Mouse (Mus musculus) frontal cortex, postnatal 10 days (tissue): ENCODE data around the gene Slco2a1.

Experiments used
- DNase-seq, 2 experiments: peaks; one replicate each; pipeline ENCODE4 v3.0.0; 2022; ENCODE audit warnings: low spot score in 2 of 2, mixed read lengths in 1 of 2

The Slco2a1 gene

DNA sequence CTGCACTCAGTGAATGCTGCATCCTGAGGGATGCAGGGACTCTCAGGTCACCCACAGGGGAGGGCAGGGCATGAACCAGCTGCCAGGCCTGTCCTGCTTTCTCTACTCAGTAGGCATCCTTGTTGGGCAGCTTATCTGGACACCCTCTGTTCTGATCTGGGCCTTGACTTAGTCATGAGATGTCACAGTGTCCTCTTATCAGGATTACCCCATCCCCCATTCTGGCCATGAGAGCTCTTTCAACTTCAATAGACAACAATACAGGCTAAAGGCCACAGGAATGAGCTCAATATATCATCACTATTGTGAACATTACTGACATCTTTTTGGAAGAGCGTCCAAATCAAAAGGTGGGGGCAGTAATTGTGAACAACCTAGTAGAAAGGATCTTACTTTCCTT is 3.4 kb upstream of the Slco2a1 start:
- DNase-seq, result no peak

DNA sequence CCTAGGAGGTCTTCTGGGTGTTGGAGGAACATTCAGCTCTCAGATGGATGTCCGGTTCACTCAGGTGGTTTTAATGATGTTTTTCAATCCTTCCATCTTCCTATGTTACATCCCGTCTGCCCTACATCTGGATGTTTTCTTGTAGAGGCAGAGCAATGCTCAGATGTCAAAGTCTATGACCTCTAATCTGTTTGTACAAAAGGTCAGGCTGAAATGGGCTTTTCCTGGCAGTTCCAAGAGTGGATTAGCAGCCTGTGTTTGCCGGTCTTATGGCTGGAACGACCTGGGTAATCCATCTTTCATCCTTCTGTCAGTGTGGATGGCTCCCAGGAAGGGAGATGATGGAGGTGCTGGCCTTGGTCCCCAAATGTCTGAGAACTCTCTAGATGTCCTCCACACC is 2.6 kb upstream of the Slco2a1 start:
- no peak for DNase-seq

DNA sequence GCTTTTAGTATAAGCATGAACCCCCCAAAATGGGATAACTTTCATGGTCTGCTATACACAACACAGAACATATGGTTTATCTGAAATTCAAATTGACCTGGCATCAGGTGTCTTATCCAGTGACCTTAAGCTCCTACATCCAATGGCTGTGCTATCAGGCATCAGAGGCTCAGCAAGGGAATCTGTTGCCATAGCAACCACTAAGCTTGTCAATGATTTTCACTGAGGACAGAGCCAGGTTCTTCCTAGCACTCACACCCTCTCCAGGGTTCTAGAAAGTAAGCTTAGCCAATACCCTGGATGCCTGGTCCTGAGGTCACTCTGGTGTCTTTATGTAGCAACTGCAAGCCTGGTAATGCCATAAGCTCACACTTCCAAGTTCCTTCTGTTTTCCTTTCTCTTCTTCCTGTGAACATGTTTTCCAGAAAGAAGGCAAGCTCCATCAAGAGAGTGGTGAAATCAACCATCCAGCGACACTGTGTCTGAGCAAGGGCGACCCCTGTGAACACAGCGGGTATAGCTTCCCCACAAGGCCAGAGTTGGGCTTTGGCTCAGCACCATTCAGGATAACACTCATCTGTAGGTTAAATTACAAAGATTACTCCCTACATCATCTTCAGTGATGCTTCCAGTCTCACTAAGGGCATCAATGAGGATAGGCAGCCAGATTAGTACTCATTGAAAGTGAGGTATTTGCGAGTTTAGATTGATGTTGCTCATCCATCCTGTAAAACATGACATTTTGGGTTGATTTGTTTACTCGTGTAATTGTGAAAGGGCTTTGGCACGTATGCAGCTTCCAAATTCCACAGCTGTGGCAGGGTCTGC is 2.0 kb downstream of the Slco2a1 start:
- DNase-seq, result no peak

DNA sequence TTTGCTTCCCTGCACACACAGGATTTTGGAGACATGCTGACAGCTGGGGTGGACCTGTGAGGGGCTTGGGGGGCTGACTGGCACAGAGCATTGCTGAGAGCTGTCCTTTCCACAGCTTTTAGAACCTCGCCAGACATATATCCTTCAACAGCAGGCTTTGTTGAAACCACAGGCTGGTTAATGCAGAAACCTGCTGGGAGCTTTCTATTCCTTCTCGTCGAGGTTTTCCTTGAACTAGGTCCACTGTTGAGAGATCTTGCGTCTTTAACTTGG is 2.6 kb downstream of the Slco2a1 start:
- no peak for DNase-seq

DNA sequence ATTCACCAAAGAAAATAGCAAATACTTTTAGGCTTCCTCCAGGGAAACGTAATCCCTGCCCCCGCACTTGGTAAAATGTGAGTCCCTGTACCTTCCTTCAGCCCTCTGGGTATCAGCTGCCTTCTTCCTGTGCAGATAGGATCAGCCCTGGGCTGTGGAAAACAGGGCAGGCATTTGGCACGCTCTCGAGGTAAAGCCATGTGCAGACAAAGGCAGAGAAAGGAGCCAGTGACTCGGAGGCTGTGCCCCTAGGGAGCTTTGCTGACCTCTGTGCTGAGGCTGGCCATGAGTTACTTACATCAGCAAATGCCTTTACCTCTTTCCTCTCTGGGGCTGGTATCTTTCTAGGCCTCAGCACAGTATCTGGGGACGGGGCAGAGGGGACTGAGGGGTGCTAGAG is 4.4 kb downstream of the Slco2a1 start:
- no peak for DNase-seq

DNA sequence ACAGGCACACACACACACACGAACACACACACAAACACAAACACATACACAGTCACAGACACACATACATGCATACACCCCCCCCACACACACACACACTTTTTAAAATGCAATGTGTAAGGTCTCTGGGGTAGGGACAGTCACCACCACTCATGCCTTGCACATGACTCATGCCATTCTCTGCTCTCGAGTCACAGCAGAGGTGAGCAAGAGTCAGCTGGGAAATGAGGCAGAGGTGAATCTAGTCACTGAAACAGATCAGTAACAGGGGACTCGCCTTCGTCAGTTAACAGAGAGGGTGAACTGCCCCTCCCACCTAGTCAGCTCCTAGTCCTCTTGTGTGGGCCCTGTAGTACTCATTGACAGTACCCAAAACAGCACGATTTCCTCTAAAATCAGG is 5.3 kb downstream of the Slco2a1 start:
- DNase-seq, result no peak

DNA sequence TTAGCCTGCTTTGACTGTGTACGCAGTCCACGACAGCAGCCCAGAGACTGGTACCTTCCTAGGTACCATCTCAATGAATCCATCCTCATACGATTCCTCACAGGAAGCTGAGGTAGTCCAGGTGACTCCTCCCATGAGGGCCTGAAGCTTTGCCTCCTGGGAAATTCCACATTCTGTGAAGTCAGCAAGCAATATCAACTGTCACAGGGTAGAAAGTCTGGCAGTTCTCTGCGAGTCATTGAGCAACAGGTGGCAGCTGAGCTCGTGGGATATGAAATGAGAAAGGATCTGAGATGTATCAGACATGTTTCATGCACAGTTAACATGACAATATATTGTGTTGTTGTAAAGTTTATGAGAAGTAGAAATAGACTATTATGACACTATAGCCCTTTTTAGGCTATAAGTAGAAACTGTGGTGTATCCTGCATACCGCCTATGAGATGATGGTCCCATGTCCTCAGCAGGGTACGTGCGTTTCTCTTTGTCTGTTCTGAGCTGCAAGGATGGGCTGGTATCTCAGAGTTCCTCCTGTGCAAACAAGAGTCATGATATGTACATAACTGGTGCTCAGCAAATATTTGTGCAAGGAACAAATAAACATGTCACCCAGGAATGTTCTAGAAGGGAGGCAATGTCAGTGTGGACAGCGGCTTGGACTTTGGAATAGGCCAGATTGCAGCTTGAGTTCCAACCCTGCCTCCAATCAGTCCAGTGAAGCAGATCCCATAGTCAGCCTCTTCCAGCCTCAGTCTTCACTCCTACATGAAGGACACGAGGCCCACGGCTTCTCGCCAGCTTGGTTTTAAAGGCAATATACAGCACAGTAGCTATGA is 7.5 kb downstream of the Slco2a1 start:
- no peak for DNase-seq

DNA sequence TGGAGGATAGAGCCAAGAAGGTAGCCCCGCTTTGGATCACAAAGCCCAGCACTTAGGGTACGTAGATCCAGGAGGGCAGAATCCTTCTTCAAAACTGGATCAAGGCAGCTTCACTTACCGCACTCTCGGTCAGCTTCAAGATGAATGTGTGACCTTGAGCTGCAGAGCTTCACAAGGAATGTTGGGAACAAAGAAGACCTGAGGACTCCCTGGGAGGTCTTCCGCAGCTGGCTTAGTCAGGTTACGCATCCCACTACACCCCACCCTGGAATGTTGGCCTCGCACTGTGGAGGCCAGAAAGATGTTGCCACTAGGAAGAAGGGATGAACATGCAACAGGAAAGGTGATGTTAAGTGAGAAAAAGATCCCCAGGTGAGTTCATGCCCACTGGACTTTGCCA is 11.9 kb downstream of the Slco2a1 start:
- no peak for DNase-seq

DNA sequence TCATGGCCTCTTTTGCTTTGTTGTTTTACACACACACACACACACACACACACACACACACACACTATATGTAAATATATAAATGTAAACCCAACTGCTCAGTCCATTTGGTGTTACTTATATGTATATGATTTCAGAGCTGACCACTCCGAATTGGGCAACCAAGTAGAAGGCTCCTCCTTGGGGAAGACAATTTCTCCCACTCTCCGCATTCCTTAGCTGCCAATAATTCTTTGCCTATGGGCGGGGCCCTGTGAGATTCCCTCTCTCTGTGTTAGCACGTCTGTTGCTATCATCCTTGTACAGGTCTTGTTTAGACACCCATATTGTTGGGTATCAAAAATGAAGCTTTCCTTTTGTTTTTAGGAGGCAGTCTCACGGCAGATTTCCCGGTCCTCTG is 15.8 kb downstream of the Slco2a1 start:
- DNase-seq, result no peak

DNA sequence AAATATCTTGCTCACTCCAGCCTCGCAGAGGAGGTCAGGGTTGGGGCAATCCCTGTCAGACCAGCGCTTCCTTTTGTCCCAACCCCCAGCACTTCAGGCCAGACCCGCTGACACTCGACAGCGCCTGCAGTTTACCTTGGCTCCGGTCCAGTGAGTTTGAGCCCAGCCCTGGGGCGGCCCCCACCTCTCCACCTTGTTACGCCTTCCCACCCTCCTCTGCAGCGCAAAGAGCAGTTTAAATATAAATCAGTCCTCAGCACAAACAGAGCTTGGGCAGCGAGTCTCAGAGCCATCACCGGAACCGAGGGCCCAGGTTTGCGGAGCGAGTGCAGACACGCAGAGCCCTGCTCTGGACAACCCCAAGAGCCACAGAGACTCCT is 19.2 kb downstream of the Slco2a1 start:
- DNase-seq, result peak in 1 of 2 experiments; percentile 14

DNA sequence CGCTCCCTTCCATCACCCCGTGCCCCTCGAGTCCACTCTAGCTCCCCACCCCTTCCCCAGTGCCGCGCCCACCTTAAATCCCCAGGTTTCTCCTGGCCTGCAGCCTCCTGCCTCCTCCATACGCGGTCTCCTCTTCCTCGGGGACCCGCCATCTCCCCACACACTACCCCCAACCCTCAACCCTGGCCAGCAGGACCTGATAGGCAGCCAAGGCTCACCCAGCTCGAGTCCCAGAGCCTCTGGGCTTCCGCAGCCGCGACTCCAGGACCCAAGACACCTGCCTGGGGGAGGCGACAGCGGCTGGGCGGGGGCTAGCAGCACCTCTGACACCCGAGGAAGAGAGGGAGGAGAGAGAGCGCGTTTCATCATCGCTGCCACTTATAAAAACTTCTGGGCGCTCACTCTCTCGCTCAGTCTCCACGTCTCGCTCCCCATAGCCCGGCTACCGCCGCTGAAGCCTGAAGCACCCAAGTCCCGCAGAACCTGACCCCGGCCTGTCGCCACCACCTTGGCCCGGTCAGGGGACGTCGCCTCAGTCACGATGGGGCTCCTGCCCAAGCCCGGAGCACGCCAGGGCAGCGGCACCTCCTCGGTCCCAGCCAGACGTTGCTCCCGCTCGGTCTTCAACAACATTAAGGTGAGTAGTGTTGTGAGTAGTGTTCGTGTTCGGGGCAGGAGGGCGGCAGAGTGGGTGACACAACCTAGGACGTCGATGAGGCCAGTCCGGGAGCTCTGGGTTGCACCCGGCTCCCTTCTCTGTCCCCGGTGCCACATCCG is 19.8 kb downstream of the Slco2a1 start:
- no peak for DNase-seq

DNA sequence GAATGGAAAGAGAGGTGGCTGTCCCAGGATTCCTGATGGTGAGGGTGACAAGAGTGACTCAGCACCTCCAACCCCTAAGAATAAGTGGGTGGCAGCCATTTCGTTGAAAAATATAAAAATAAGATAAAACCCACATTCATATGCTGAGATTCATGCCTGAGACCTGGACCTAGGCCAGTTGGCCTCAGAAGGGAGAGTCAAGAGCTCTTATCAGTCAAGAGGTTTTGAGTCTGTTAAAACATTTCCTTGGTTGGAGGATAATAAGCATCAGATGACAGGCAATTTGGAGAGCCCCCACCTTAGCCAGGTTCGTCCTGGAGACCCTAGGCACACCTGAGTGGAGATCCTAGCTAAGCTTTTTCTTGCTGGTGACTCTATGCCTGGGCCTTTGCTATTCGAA is 21.6 kb downstream of the Slco2a1 start:
- no peak for DNase-seq

DNA sequence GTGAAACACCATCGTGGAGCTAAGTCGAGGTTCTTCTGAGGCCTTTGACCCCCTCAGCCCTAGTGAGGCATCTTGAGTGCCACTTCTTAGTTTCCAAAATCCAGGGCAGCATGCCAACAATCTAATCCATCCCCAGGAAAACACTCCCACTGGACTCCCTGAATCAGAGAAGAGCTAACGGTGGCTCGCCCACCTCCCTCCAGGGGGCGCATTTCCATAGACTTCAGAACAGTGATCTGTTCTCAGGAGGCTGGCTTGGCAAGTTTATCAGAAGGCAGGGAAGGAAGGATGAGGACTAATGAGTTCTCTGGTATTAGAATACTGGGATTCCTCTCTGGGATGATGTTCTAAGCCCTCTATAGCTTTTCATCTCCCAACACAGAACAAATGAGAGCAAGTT is 24.9 kb downstream of the Slco2a1 start:
- DNase-seq, result peak; percentile 17 to 26

DNA sequence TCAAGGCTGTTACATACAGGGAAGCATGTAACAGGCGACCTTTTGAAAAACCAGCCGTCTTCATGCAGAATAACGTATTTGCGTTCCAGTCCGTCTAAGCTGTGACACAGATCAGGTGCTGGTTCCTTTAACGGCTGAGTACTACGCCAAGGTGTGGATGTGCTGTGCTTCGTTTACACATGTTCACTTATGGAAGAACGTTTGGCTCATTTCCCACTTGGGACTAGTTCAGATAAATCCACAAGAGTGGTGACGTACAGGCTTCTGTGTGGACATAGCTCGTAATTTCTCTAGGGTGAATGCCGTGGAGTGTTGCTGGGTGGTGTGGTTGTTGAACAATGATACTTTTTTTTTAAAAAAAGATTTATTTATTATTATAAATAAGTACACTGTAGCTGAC is 26.2 kb downstream of the Slco2a1 start:
- DNase-seq, result no peak

DNA sequence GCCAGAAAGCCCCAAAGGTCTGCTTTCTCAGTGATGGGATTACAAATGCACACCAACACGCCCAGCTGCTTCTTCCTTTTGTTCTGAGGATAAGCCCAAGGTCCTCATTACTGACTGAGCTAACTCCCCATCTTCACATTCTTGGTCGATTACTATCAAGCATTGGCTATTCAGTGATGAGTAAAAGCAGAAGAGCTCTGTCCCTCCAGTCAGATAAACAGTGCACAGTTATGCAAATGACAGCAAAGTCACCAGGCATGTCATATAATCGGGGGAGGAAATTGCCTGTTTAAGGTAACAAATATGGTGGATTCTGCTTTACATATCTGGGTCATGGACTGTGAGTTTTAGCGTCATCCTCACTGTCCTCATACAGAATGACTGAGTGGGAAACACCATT is 35.6 kb downstream of the Slco2a1 start:
- no peak for DNase-seq

DNA sequence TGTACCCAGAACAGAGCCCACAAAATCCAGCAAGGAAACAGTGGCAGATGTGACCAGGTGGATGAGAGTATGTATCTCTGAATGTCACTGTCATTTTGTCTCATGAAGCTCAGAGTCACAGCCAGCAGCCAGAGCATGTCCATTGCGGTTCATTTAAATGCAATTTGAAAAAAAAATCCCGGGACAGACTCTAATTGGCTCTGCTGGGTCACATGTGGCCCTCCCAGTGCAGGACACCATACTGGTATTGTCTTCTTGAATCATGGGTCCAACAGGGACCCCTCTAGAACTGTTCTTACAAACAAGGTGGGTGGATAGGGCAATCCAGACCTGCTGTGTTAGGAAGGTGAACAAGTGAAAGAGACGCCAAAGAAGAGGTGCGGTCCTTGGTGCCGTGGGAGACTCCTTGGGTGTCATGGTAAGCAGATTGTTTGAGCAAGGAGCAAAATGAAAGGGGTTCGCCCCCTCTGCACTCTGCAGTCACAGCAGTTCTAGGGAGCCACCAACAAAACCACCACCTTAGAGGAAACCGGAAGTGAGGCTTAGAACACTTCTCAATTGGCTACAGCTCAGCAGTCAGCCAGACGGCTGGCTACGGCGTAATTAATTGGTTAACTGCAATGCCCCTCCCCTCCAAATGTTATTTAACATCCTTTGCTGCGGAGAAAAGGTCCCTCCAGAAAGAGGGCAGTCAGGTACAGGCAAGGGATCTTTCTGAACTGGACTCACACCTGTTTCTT is 38.8 kb downstream of the Slco2a1 start:
- no peak for DNase-seq

DNA sequence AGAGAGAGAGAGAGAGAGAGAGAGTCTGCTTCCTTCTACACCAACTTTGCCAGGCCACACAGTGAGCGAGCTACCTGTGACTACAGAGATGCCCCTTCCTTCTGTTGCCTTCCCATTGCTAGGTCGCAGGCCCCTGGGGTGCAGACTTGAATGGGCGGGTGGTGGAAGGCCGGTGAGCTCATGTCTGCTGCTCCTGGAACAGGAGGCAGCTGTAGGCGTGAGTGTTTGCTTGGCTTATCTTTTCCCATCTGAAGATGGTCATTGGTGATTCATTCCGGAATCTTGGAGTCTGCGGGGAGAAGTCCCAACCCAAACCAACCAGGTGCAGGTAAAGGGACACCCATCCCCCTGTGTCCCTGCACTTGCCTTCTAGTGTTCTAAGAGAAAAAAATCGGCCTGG is 40.5 kb downstream of the Slco2a1 start:
- DNase-seq, result no peak

DNA sequence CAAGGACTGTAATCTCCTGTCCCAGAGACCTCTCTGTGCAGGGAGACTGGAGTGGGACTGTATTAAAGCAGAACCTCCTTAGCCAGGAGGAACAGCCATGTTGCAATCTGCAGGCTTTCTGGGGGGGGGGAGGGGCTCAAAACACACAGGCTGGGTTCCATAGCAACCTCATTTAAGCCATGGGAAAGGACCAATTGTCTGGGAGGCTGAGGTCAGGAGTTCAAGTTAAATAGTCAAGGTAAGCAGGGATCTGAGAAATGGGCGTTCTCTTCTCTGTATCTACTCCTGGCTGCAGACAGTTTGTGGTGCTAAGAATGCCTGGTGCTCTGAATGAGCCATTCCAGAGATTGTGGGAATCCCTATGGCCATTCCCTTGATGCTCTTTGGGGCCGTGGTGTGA is 41.5 kb downstream of the Slco2a1 start:
- no peak for DNase-seq

DNA sequence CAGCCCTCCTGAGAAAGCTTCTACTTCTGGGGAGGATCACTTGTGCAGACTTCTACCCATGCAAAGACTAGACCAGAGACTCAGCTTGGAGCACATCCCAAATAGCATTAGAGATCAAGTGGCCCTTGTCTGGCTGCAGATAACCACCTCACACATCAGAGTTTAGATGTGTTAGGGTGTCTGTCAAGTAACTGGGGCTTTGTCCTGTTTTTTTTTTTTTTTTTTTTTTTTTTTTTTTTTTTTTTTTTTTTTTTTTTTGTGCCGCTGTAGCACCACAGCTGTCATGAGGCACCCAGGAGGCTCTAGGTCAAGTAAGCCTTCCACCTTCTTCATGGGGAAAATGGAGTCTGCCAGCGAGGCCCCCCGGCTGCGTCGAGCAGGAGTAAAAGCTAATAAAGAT is 42.7 kb downstream of the Slco2a1 start:
- no peak for DNase-seq

DNA sequence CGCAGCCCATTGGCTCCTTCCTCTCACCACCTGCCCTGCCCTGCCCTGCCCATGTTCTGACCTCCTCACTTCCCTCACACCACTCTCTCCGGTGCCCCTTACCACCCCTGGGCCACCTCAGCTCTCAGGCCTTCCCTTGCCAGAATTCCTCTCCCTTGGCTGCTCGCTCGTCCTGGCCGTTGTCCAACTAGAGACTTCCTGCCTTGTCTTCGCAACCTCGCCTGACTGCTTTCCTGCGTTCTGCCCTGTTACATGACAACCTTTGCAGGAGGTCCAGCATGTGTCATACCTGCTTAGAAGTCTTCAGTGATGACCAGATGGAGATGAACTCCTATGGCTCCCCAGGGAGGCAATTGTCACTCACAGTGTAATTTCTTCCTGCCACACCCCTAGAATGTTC is 43.7 kb downstream of the Slco2a1 start:
- DNase-seq, result no peak

DNA sequence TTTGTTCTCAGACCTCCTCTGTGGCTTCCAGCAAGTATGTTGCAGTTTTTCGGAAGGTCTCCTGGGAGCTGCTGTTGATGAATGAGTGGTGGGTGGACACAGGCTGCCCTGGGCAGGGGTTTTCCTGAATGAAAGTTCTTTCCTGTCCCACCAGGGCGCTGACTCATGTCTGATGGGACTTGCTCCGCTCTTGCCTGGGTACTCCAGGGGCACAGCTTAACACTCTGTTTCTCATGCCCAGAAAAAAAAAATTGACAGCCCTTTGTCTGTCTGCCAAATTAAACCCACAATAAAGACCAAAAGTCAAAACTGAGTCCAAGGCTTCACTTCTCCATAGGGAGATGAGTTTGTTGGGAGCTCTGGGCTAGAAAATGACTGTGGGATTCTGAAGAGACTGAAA is 44.9 kb downstream of the Slco2a1 start:
- no peak for DNase-seq

DNA sequence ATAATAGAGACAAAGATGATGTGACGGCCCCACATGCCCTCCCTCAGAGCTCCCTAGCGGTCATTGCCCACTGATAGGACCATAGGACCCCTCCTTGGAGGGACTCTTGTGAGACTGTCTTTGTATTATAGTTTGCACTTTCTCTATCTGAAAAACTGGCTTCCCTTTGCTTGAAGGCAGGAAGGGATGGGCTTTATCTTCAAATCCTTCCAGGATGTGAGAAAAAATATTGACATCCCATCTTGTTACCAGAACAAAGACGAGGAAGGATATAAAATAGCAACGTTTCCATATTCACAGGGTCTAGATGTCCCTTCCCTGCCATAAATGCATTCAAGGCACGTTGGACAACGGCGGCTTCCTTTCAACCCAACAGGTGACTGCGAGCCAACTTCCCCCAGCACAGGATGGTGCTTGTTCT is 48.5 kb downstream of the Slco2a1 start:
- no peak for DNase-seq
